Mouse (Mus musculus): Measurements from ENCODE around the gene Bmp2. TPM values are rescaled to one million over a fixed set of nuclear protein-coding genes. Genes with fewer than 3 reads are reported as not detected.
A peak's percentile ranks its signal among the peaks of the same experiment; 100 is the strongest.

The Bmp2 gene
- 10 to 100 TPM; 10.7 to 18.4 TPM for total RNA-seq (2021)
- long read RNA-seq, experiment 1, transcript Bmp2-201 (3 exons, 3,555 nt) = major isoform, 13 of 27 reads
- long read RNA-seq, experiment 1, partial matches to known transcripts = 8 of 27 reads
- long read RNA-seq, experiment 1, other reads (novel, unspliced or antisense) = 6 of 27 reads
- long read RNA-seq, experiment 2, transcript Bmp2-201 (3 exons, 3,555 nt) = major isoform, 7 of 7 reads
- long read RNA-seq, experiment 2, partial matches to known transcripts = 0 of 7 reads
- long read RNA-seq, experiment 2, other reads (novel, unspliced or antisense) = 0 of 7 reads

DNA sequence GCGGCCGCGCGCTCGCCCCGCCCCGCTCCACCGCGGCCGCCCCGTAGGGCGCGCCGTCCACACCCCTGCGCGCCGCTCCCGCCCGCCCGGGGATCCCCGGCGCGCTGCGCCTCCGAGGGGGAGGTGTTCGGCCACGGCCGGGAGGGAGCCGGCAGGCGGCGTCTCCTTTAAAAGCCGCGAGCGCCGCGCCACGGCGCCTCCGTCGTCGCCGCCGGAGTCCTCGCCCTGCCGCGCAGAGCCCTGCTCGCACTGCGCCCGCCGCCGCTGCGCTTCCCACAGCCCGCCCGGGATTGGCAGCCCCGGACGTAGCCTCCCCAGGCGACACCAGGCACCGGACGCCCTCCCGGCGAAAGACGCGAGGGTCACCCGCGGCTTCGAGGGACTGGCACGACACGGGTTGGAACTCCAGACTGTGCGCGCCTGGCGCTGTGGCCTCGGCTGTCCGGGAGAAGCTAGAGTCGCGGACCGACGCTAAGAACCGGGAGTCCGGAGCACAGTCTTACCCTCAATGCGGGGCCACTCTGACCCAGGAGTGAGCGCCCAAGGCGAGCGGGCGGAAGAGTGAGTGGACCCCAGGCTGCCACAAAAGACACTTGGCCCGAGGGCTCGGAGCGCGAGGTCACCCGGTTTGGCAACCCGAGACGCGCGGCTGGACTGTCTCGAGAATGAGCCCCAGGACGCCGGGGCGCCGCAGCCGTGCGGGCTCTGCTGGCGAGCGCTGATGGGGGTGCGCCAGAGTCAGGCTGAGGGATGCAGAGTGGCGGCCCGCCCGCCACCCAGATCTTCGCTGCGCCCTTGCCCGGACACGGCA, at the start of gene Bmp2:
TSS of gene Bmp2 (plus strand) at position 129 of the 811 bp plus-strand sequence.
- DNase-seq = peak; percentile 88 to 91

- DNase-seq = no peak
Observed at GRCm38 (mm10) chr2:133505678-133506077, 46.3 kb upstream of the Bmp2 start.

GRCm38 (mm10) chr2:133507045-133507444, 44.9 kb upstream of the Bmp2 start:
- no peak for DNase-seq

GRCm38 (mm10) chr2:133509141-133509540, 42.8 kb upstream of the Bmp2 start:
- DNase-seq = no peak

GRCm38 (mm10) chr2:133511011-133511779, 40.8 kb upstream of the Bmp2 start:
- no peak for DNase-seq

DNA sequence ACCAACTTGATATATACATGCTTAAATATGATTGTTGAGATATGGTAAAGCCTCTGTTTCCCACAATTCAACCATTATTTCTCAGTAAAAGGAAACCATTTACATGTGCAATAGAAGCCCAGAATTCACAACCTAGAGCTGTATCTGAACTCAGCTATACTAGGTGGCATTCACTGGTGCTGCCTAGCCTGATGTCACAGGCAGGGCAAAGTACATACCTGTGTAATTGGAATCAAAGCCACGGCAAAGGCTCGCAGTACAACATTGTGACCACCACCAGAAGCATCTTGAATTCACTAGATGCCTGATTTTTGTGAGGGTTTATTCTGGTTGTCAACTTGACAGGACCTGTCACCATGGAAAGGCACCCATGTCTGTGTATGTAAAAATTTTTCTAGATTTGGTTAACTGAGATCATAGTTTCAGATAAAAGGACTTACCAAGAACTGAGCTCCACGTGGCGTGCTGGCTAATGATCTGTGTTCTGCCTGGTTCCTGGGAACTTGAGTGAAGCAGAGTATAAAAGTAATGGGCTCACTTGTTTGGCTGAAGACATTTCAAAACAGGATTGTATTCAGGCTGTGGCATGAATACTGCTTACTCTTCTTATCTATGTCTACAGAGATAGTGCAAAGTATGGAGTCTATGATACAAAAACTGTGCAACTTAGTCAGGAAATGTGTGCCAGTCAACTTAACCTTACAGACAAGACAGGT, 35.5 kb upstream of the Bmp2 start:
- no peak for DNase-seq

DNA sequence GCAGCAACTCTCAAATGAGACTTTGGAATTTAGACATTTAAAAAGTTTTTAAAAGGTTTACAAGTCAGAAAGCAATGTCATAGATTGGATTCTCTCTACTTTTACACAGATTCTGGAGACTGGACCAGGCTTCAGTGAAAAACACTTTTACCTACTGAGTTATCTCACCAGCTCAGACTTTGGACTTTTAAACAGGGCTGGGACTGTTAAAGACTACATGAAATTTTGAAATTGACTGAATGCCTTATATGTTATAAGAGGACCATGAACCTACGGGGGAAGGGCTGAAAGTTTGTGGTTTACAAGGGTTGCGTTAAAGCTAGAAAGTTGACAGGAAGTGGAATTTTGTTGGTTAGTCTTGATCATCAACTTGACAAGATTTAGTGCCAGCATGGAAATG, 34.1 kb upstream of the Bmp2 start:
- DNase-seq = no peak

DNA sequence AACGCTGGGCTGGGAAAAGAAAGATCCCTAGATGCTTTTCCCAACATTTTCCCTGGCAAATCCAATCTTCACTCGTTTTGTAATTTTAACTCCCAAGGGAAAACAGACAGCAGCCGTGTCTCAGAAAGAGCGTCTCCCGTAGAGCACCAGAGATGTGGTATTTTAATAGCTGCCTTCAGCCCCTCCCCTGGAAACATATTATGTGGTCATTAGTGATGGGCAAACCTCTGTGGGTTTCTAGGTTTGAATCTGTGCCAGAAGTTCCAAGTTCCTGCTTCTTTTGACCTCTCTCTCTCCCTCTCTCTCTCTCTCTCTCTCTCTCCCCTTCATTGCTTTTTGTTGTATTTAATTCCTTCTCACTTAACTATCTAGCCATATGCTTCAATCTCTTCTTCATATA, 30.8 kb upstream of the Bmp2 start:
- DNase-seq = no peak

- peak in 1 of 2 experiments; percentile 21 for DNase-seq
Observed at GRCm38 (mm10) chr2:133522121-133522520, 29.8 kb upstream of the Bmp2 start.

- DNase-seq = no peak
Observed at GRCm38 (mm10) chr2:133525621-133526181, 26.3 kb upstream of the Bmp2 start.

DNA sequence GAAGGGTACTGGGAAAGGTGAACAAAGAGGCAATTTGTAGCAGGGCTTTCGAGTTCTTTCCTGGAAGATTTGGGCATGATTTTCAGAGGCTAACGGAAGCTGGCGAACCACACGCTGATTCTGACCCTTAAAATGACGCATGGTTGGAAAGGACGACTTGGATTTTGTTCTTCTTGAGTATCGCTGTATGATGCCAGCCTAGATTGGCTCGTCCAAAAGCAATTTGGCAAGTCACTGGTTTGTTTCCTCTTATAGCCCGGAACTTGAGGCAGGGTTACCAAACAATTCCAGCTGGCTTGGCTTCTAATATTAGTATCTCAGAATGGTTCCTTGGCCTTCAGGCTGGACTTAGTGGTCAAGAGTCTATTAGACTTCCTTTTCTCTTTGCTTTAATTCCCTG, 22.6 kb upstream of the Bmp2 start:
- DNase-seq = no peak

GRCm38 (mm10) chr2:133533073-133533472, 18.9 kb upstream of the Bmp2 start:
- no peak for DNase-seq

- no peak for DNase-seq
Observed at GRCm38 (mm10) chr2:133535481-133535880, 16.5 kb upstream of the Bmp2 start.

GRCm38 (mm10) chr2:133536812-133537211, 15.1 kb upstream of the Bmp2 start:
- no peak for DNase-seq

GRCm38 (mm10) chr2:133540702-133541101, 11.3 kb upstream of the Bmp2 start:
- DNase-seq = no peak

GRCm38 (mm10) chr2:133550238-133550682, 1.7 kb upstream of the Bmp2 start:
- DNase-seq = peak; percentile 52 to 72

GRCm38 (mm10) chr2:133552842-133553465, 995 bp downstream of the Bmp2 start:
- DNase-seq = peak; percentile 77 to 80

- no peak for DNase-seq
Observed at GRCm38 (mm10) chr2:133553911-133554285, 1.9 kb downstream of the Bmp2 start.

DNA sequence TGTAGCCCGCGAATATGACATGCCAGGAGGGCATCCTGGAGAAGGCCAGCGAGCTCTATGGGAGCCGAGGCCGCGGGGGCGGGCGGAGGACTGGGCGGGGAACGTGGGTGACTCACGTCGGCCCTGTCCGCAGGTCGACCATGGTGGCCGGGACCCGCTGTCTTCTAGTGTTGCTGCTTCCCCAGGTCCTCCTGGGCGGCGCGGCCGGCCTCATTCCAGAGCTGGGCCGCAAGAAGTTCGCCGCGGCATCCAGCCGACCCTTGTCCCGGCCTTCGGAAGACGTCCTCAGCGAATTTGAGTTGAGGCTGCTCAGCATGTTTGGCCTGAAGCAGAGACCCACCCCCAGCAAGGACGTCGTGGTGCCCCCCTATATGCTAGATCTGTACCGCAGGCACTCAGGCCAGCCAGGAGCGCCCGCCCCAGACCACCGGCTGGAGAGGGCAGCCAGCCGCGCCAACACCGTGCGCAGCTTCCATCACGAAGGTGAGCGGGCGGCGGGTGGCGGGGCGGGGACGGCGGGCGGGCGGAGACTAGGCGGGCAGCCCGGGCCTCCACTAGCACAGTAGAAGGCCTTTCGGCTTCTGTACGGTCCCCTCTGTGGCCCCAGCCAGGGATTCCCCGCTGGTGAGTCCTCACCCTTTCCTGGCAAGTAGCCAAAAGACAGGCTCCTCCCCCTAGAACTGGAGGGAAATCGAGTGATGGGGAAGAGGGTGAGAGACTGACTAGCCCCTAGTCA, 2.5 kb downstream of the Bmp2 start:
- peak; percentile 89 for DNase-seq

DNA sequence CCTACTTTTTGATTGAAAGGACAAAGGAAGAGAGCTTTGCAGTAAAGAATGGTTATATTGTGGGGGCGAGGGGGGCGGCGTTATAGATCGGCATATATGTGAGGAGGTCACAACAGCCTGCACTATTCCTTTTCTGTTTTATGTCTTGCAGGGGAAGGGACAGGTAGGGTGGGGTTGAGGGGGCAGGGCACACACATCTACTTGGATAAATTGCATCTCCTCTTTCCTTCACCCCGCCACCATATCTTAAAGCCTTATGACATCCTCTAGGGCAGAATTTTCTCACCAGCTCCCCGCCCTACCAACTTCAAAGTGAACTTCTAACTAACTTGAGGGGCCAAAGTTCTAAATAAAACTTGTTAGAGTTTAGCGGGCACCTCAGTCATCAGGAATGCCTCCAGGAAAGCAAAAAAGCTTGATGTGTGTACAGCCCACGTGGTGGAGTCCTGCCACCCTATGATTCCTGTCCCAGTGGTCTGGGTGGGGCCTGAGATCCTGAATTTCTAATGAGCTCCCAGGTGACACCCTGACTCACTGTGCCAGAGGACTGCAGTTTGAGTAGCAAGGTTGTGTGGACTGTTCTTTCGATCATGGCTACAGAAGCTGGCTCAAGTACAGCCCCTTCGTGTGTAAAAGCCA, 12.4 kb downstream of the Bmp2 start:
- no peak for DNase-seq

Data from adrenal gland, postnatal 36 days (tissue).